Mouse (Mus musculus) forebrain, embryonic 15.5 days (tissue): ENCODE measurements at regions not wholly inside any gene's neighbourhood (a gene's known extent, or its start where the extent isn't known, plus 50 kb on each side); places are given as distances from the start of the nearest gene placed in this dataset.
"Not testable (repeated sequence)": the region's sequence is repeated elsewhere in the genome, so short reads cannot be mapped to it uniquely, and the experiment has no call there.

Source experiments
- ATAC-seq: fragments of 200-750 bp; cut with Nextera tagmentation; replicated peaks from 2 replicates; pipeline ENCODE4 v1.8.0; 2017; ENCODE audit warnings: mild to moderate bottlenecking, moderate TSS enrichment, moderate library complexity
- H3K27ac ChIP-seq: fragments of 300-500 bp; sonication (generic); replicated peaks from 2 replicates; pipeline ENCODE4 v1.5.1; 2015; ENCODE audit warnings: mild to moderate bottlenecking, inconsistent platforms
- H3K27me3 ChIP-seq: fragments of 300-500 bp; sonication (generic); 2 replicates; pipeline ENCODE4 v1.6.1; 2015; ENCODE audit warnings: inconsistent platforms
- H3K36me3 ChIP-seq: fragments of 300-500 bp; sonication (generic); 2 replicates; pipeline ENCODE4 v1.6.1; 2015; ENCODE audit warnings: mild to moderate bottlenecking, inconsistent platforms
- H3K4me1 ChIP-seq: fragments of 300-500 bp; sonication (generic); 2 replicates; pipeline ENCODE4 v1.6.1; 2015; ENCODE audit warnings: inconsistent platforms
- H3K4me2 ChIP-seq: fragments of 300-500 bp; sonication (generic); replicated peaks from 2 replicates; pipeline ENCODE4 v1.6.1; 2015; ENCODE audit warnings: mild to moderate bottlenecking, inconsistent platforms
- H3K4me3 ChIP-seq: fragments of 300-500 bp; sonication (generic); 2 replicates; pipeline ENCODE4 v1.5.1; 2015; ENCODE audit warnings: mild to moderate bottlenecking, inconsistent platforms
- H3K9ac ChIP-seq: fragments of 300-500 bp; sonication (generic); replicated peaks from 2 replicates; pipeline ENCODE4 v1.6.1; 2015; ENCODE audit warnings: mild to moderate bottlenecking, inconsistent platforms
- H3K9me3 ChIP-seq: fragments of 300-500 bp; sonication (generic); 2 replicates; pipeline ENCODE4 v1.6.1; 2016; ENCODE audit warnings: inconsistent platforms
- WGBS: fragments of 180-500 bp; shearing (Covaris S2); methylation state at CpG from one replicate; pipeline ENCODE4 v1.1.7; 2015; ENCODE audit warnings: mixed read lengths; 5-methylcytosine and 5-hydroxymethylcytosine counted together

DNA sequence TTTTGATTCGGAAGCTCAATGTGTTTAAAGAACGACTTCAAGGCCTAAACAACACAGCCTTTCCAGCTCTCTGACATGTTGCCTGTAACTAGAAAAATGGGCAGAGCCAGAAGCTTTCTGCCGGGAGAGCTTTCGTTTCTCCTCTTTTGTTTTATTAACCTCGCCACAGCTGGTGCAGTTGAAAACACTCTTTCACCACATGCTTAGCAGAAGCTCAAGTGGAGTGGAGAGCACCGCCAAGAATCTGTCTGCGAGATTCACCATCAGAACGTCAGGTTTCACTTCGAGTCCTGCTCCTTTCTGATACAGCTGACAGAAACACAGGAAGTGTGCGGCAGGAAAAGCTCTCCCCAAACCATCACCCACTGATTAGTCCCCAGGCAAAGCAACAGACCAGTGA, 100.1 kb downstream of the Rps12 start:
- Histone ChIP-seq H3K4me1 (peaks cover 8% of the 10 kb centered on the region), H3K4me3 (0 out of 2 replicates have a peak overlapping the region, but pooled peaks have one; percentile 8), H3K27me3 (no peaks in the 10 kb centered on the region), H3K9ac (no peak overlapping the region), H3K9me3 (no peaks in the 10 kb centered on the region), H3K27ac (peak overlapping the region; percentile 31; the same call in 1 of the 2 replicates), H3K4me2 (peak overlapping the region; percentile 5; the same call in 1 of the 2 replicates), H3K36me3 (no peaks in the 10 kb centered on the region)
- peak; percentile 54 for ATAC-seq
- 36% methylated on average over 10 of the region's 10 CpGs for WGBS

DNA sequence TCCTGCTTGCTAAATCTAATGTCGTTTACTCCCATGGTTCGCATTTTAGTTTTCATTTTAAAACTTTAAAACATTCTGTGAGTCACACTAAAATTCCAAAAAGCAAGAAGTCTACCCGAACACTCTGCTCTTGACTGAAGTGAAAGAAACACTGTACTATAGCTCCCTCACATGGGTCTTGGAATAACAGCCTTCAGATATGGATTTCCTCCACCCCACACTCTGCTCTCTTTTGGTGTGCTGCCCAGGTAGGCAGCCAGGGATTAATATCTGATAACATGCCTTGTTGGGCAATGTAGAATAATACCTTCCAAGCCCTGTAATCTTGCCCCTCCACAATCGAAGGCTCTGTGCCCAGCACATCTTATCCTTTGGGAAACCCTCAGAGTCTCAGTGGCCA, 104.0 kb downstream of the Rps12 start:
- no peak for ATAC-seq
- H3K9ac ChIP-seq, result no peak overlapping the region
- 84% methylated on average over 4 of the region's 4 CpGs for WGBS
- no peaks in the 10 kb centered on the region for H3K36me3 ChIP-seq
- peaks cover 8% of the 10 kb centered on the region for H3K4me1 ChIP-seq
- H3K9me3 ChIP-seq, result no peaks in the 10 kb centered on the region
- no peak overlapping the region for H3K27ac ChIP-seq
- H3K27me3 ChIP-seq, result no peaks in the 10 kb centered on the region
- H3K4me3 ChIP-seq, result no peak overlapping the region
- no peak overlapping the region for H3K4me2 ChIP-seq

DNA sequence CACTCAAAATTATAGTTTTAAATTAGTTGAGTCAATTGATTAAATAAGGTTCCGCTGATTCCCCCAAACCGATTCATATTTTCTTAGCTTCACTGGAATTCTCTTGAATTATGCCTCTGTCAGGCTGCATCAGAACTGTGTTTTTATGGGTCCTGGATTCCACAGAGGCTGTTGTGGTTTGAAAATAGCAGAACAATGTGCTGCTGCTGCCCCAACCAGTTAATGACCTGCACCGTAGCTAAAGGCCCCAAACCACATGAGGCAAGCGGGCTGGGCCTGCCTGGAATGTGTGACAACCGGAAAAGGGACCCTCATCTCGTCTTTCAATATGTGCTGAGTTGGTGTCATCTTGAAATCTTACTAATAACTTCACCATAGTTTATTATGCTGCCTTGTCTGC, 111.2 kb downstream of the Rps12 start:
- 37% methylated on average over 6 of the region's 6 CpGs for WGBS
- Histone ChIP-seq H3K4me2 (no peak overlapping the region), H3K27ac (no peak overlapping the region), H3K4me3 (no peak overlapping the region), H3K9ac (no peak overlapping the region), H3K36me3 (no peaks in the 10 kb centered on the region), H3K4me1 (peaks cover 14% of the 10 kb centered on the region), H3K9me3 (no peaks in the 10 kb centered on the region), H3K27me3 (no peaks in the 10 kb centered on the region)
- ATAC-seq, result no peak

DNA sequence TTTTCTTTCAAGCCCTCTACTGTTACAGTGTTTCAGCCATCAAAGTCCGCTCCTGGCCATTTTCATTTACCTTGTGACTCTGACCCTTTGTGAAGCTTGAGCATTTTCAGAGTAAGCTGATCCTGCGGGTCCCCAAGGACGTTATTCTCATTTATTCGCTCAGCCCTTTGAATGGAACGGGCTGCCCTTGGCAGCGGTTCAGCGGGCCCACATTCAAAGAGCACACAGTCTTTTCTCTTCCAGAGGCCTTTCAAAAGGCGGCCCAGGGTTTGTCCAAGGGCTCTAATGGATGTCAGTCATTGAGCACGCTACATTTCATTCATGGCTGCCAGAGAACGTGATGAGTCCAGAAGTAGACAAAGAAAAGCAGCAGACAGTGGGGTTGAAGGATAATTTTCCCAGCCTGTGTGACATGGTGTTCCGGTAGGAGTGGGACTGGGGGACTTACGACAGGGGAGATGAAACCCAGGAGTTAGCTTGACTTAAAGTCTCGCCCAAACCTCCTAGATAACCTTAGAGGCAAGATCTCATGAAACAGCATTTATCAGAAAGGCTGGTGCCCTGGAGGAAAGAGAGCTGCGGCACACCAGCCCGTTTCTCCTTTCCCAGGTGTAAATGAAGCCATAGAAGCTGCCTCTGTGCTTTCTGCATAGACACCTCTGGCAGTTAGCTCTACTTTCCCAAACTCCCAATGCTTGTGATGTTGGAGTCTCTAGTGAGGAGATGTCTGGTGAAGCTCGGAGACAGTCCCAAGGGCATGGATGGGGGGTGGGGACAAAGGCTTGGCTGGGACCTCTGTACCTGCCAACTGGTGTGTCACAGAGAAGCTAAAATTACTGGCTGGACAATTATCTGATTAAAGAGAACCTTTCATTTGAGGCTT, 112.2 kb downstream of the Rps12 start:
- H3K4me3 ChIP-seq, result peak overlapping the region; percentile 14
- peak overlapping the region; percentile 34 for H3K4me2 ChIP-seq
- no peaks in the 10 kb centered on the region for H3K9me3 ChIP-seq
- peak; percentile 94 for ATAC-seq
- peak overlapping the region; percentile 10; the same call in 1 of the 2 replicates for H3K9ac ChIP-seq
- no peaks in the 10 kb centered on the region for H3K36me3 ChIP-seq
- WGBS, result 9% methylated on average over 16 of the region's 16 CpGs
- peaks cover 14% of the 10 kb centered on the region for H3K4me1 ChIP-seq
- H3K27ac ChIP-seq, result peak overlapping the region; percentile 79
- H3K27me3 ChIP-seq, result no peaks in the 10 kb centered on the region

DNA sequence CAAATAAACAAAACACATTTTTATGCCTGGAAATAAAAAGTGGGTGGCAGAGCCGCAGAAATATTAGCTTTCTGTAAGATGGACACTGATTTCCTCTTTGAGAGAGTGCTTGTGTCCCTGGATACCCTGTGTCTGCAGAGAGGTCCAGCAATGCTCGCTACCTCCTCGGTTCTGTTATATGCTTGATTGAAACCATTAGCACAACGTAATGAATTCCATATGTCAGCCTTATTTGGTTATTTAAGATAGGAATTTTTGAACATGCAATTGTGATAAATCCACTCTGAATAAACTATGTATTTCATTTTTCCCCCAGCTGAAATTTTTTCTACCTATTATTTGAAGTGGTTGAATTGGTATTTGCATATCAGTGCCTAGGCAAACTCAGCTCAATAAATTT, 114.8 kb downstream of the Rps12 start:
- no peak for ATAC-seq
- WGBS, result 84% methylated on average over 4 of the region's 4 CpGs

DNA sequence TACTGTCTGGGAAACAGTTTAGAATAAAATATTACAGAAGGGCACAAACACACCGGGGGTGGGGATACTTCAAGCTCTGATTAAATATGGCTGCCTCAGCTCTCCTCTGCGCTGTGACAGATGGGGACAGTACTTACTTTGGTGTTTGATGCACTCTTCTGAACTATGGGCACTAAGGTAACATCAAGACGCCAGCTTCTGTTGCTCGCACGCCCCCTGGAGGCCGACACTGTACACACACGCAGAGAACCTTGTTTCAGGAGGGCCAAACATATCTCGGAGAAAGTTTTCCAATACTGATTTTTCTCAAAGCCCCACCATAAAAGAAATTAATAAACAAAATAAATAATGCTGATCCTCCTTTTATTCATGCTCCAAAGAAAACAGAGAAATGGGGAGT, 115.6 kb downstream of the Rps12 start:
- Histone ChIP-seq H3K9me3 (no peaks in the 10 kb centered on the region), H3K27ac (no peak overlapping the region), H3K36me3 (no peaks in the 10 kb centered on the region), H3K4me2 (no peak overlapping the region), H3K27me3 (no peaks in the 10 kb centered on the region), H3K4me1 (peaks cover 14% of the 10 kb centered on the region), H3K9ac (no peak overlapping the region), H3K4me3 (no peak overlapping the region)
- no peak for ATAC-seq
- WGBS, result 34% methylated on average over 8 of the region's 8 CpGs

More for the DNA sequence above, 114.8 kb downstream of the Rps12 start:
- Histone ChIP-seq H3K4me3 (no peak overlapping the region), H3K4me2 (no peak overlapping the region), H3K27ac (no peak overlapping the region), H3K36me3 (no peaks in the 10 kb centered on the region), H3K9ac (no peak overlapping the region), H3K27me3 (no peaks in the 10 kb centered on the region), H3K9me3 (no peaks in the 10 kb centered on the region), H3K4me1 (peaks cover 14% of the 10 kb centered on the region)

DNA sequence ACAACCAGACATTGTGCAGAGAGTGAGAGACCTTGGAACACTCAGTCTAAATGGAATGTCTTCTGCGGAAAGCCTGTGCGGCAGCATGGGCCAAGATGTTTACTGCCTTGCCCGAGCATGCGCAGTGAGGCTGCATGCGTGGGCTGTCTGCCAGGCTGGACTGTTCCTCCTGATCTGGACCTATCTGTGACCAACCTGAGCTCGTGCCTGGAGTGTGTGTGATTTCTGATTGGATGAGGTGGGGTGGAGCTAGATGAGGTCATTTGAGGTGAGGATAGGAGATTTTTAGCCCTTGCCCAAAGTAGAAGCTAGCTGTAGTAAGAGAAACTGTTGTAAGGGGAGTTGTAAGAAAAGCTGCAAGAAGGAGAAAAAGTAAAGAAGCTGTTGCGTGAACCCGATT, 121.2 kb downstream of the Rps12 start:
- H3K27me3 ChIP-seq, H3K36me3 ChIP-seq, H3K9ac ChIP-seq, H3K27ac ChIP-seq, ATAC-seq, H3K9me3 ChIP-seq, H3K4me1 ChIP-seq, H3K4me3 ChIP-seq, H3K4me2 ChIP-seq: not testable (repeated sequence)
- WGBS, result 94% methylated on average over 8 of the region's 8 CpGs

DNA sequence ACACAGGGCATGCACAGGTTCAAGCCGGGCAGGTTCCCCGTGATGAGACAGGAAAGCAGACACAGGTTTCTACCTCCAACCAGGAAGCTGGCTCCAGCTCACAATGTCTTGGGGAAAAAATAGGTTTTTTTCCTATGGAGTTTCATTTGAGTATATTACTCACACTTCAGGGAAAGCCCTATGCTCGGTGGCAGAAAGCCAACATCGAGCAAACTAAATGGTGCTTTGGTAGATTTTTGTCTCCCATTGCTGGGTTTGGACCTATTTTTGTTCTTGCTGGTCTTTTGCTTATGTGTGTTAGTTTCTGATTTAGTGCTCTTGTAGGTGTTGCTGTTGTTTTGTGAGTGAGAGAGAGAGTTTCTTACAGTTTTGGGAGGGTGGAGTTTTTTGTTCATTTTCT, 160.9 kb downstream of the Rps12 start:
- no peak overlapping the region for H3K27ac ChIP-seq
- no peaks in the 10 kb centered on the region for H3K36me3 ChIP-seq
- H3K9me3 ChIP-seq, result no peaks in the 10 kb centered on the region
- no peaks in the 10 kb centered on the region for H3K4me1 ChIP-seq
- WGBS, result 70% methylated on average over 4 of the region's 4 CpGs
- H3K4me3 ChIP-seq, result no peak overlapping the region
- no peaks in the 10 kb centered on the region for H3K27me3 ChIP-seq
- no peak overlapping the region for H3K4me2 ChIP-seq
- ATAC-seq, result no peak
- H3K9ac ChIP-seq, result no peak overlapping the region

DNA sequence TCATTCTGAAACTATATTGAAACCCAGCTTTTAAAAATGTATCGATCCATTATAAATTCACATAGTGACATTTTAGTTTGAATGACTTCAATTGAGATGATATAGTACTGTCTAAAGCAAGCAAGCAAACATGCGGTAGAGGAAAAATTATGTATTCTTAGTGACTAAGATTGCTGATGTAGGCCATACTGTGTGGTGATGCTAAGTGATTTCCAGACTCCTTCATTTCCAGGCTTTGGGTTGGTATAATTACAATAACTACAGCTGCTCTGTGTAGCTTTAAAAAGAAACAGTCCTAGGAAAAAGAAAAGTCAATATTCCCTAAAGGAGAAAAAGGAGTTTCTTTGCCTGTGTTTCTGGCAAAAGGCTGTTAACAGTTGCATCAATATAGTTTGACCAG, 175.0 kb downstream of the Rps12 start:
- ATAC-seq, result no peak
- no peak overlapping the region for H3K27ac ChIP-seq
- peaks cover 10% of the 10 kb centered on the region for H3K4me1 ChIP-seq
- 80% methylated on average over 2 of the region's 2 CpGs for WGBS
- no peaks in the 10 kb centered on the region for H3K36me3 ChIP-seq
- H3K27me3 ChIP-seq, result no peaks in the 10 kb centered on the region
- H3K4me2 ChIP-seq, result no peak overlapping the region
- no peak overlapping the region for H3K4me3 ChIP-seq
- no peak overlapping the region for H3K9ac ChIP-seq
- no peaks in the 10 kb centered on the region for H3K9me3 ChIP-seq

DNA sequence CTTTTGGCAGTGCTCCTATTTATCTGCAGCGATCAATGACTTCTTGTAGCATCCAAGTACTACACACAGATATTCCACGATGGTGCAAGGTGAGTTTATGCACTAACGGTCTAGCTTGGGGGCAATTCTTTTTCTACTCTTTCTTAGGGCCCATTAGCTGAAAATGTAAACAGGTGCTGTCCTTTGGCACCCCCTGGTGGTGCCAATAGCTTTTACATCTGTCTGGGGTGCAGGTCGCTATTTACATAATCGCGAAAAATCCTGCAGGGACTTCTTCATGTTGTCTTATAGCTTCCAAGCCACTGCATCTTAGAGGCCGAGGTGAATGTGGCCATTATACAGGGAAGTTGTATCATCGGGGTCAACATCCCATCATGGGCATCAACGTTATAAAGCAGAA, 175.9 kb downstream of the Rps12 start:
- 41% methylated on average over 9 of the region's 9 CpGs for WGBS
- Histone ChIP-seq H3K36me3 (no peaks in the 10 kb centered on the region), H3K4me2 (no peak overlapping the region), H3K9ac (no peak overlapping the region), H3K27me3 (no peaks in the 10 kb centered on the region), H3K27ac (no peak overlapping the region), H3K4me1 (peaks cover 10% of the 10 kb centered on the region), H3K9me3 (no peaks in the 10 kb centered on the region), H3K4me3 (no peak overlapping the region)
- ATAC-seq, result 0 out of 2 replicates have a peak, but pooled peaks have one; percentile 15

DNA sequence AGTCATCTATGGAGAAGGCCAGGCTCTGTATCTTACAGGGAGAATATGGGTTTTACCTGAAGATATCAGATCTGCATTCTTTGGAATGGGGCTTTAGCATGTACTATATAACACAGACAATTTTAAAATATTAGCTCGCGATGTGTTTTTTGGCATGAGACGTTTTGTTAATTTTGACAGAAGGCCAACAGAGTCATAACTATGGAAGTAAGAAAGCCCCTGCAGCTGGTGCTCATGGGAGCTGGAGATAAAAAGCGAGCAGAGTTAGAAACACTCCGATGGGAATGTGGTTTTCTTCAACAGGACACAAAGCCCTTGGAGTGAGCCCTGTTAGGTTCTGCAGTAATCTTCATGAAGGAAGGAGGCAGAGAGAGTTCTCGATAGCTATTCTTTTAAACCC, 176.6 kb downstream of the Rps12 start:
- H3K27me3 ChIP-seq, result no peaks in the 10 kb centered on the region
- no peak overlapping the region for H3K4me2 ChIP-seq
- ATAC-seq, result no peak
- no peaks in the 10 kb centered on the region for H3K9me3 ChIP-seq
- no peak overlapping the region for H3K9ac ChIP-seq
- H3K36me3 ChIP-seq, result no peaks in the 10 kb centered on the region
- H3K4me1 ChIP-seq, result peaks cover 10% of the 10 kb centered on the region
- WGBS, result 85% methylated on average over 6 of the region's 6 CpGs
- H3K4me3 ChIP-seq, result no peak overlapping the region
- H3K27ac ChIP-seq, result no peak overlapping the region

DNA sequence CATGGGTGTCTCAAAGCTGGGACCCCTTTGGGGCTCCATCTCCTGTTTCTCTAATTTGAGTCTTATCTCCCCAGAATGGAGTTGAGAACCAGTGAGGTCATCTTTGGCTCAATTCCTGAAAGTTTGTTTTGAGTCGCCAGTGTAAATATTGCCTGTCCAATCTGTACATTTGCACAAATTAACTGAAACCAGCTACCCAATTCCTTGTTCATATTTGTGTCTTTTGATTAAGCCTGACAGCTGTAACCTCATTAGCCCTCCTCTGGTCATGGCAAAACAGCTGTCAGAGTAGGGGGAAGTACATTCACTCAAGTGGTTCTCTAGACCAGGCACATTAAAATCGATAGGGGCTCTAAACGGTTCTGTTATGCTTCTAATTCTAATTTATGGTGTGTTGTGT, 177.0 kb downstream of the Rps12 start:
- Histone ChIP-seq H3K4me3 (no peak overlapping the region), H3K9me3 (no peaks in the 10 kb centered on the region), H3K27ac (no peak overlapping the region), H3K9ac (no peak overlapping the region), H3K4me1 (peaks cover 10% of the 10 kb centered on the region), H3K4me2 (0 out of 2 replicates have a peak overlapping the region, but pooled peaks have one; percentile 13), H3K36me3 (no peaks in the 10 kb centered on the region), H3K27me3 (no peaks in the 10 kb centered on the region)
- 40% methylated on average over 3 of the region's 3 CpGs for WGBS
- ATAC-seq, result no peak; the same call in 1 of the 2 replicates
